ENCODE assay signal across 23 mouse cellular contexts in genomic region chr14:12730979-12731378, GRCm38 (mm10).
A peak's percentile ranks its signal among the peaks of the same experiment; 100 is the strongest.
DNase-seq lines count a peak whose midpoint lies in the region; ATAC-seq lines count a peak whose summit lies in the region.
"Had no signal": no experiment of that assay in that cellular context is flagged by ENCODE, and none has a peak within 500 bp of the region (broad histone marks: within the 10 kb centered on the region; RNA-seq: fewer than 3 reads in every experiment).

No protein-coding gene starts in this region.

- no peaks in the 10 kb centered on the region for H3K27me3 ChIP-seq in intestine, embryonic 16.5 days (replicated peaks; ENCODE audit: control insufficient read depth, insufficient read depth, low read length)
- H3K27me3 ChIP-seq in midbrain, embryonic 15.5 days (replicated peaks), result no peaks in the 10 kb centered on the region
- H3K27me3 ChIP-seq: CH12.LX; embryonic facial prominence, embryonic 12.5 days; forebrain, embryonic 13.5 days; forebrain, embryonic 15.5 days; Patski had no signal

- H3K4me1 ChIP-seq in intestine, embryonic 16.5 days (ENCODE audit: control insufficient read depth, insufficient read depth, low read length), result no peaks in the 10 kb centered on the region
- no peaks in the 10 kb centered on the region for H3K4me1 ChIP-seq in midbrain, embryonic 15.5 days
- H3K4me1 ChIP-seq: embryonic facial prominence, embryonic 10.5 days; embryonic facial prominence, embryonic 12.5 days; forebrain, embryonic 13.5 days; forebrain, embryonic 15.5 days had no signal

- no peaks in the 10 kb centered on the region for H3K36me3 ChIP-seq in intestine, embryonic 16.5 days (ENCODE audit: control insufficient read depth, insufficient read depth, low read length)
- no peaks in the 10 kb centered on the region for H3K36me3 ChIP-seq in midbrain, embryonic 15.5 days (replicated peaks)
- H3K36me3 ChIP-seq: embryonic facial prominence, embryonic 10.5 days; embryonic facial prominence, embryonic 12.5 days; forebrain, embryonic 15.5 days; G1E had no signal

- H3K9me3 ChIP-seq in intestine, embryonic 16.5 days (ENCODE audit: control insufficient read depth, low read length), result no peaks in the 10 kb centered on the region
- H3K9me3 ChIP-seq in midbrain, embryonic 15.5 days, result no peaks in the 10 kb centered on the region
- H3K9me3 ChIP-seq: embryonic facial prominence, embryonic 10.5 days; embryonic facial prominence, embryonic 12.5 days; forebrain, embryonic 13.5 days; forebrain, embryonic 15.5 days; G1E had no signal

- no peak overlapping the region for H3K27ac ChIP-seq in intestine, embryonic 16.5 days (ENCODE audit: low read length)
- no peak overlapping the region for H3K27ac ChIP-seq in midbrain, embryonic 15.5 days
- H3K27ac ChIP-seq: embryonic facial prominence, embryonic 10.5 days; embryonic facial prominence, embryonic 12.5 days; forebrain, embryonic 13.5 days; forebrain, embryonic 15.5 days had no signal

- 76% methylated on average over 2 of the region's 2 CpGs for WGBS in intestine, embryonic 16.5 days
- WGBS in midbrain, embryonic 15.5 days, result 69% methylated on average over 2 of the region's 2 CpGs

- H3K9ac ChIP-seq in intestine, embryonic 16.5 days (ENCODE audit: low read depth, low read length), result no peak overlapping the region
- H3K9ac ChIP-seq in midbrain, embryonic 15.5 days, result no peak overlapping the region
- H3K9ac ChIP-seq: embryonic facial prominence, embryonic 12.5 days; forebrain, embryonic 13.5 days; forebrain, embryonic 15.5 days; forebrain, postnatal 0 days had no signal

- H3K4me2 ChIP-seq in intestine, embryonic 16.5 days (ENCODE audit: low read depth, low read length), result no peak overlapping the region
- no peak overlapping the region for H3K4me2 ChIP-seq in midbrain, embryonic 15.5 days
- H3K4me2 ChIP-seq: embryonic facial prominence, embryonic 12.5 days; forebrain, embryonic 13.5 days; forebrain, embryonic 15.5 days had no signal

- peak; percentile 77 for ATAC-seq in intestine, embryonic 16.5 days
- ATAC-seq in midbrain, embryonic 15.5 days (replicated peaks), result no peak
- ATAC-seq: CD4-positive, CD25-positive, alpha-beta regulatory T cell, adult 4 months; forebrain, embryonic 13.5 days; forebrain, embryonic 15.5 days; forebrain, postnatal 0 days; Patski had no signal

- DNase-seq in R1 (ENCODE audit: low read depth, low spot score), result peak; percentile 19
- peak; percentile 1 for DNase-seq in yolk sac, embryonic 10.5 days (ENCODE audit: low spot score)
- DNase-seq in adrenal gland, adult 8-10 months, result no peak
- DNase-seq: adrenal gland, adult 2 months; adrenal gland, postnatal 14 days; adrenal gland, postnatal 36 days; B cell, adult 2 months; cerebellum, adult 11-12 months; cerebellum, adult 2 months; cerebellum, adult 9-10 months; cerebellum, postnatal 10 days; cerebellum, postnatal 25 days; forebrain, postnatal 0 days had no signal

- H3K4me3 ChIP-seq in intestine, embryonic 16.5 days (ENCODE audit: low read length), result no peak overlapping the region
- no peak overlapping the region for H3K4me3 ChIP-seq in midbrain, embryonic 15.5 days
- H3K4me3 ChIP-seq: embryonic facial prominence, embryonic 10.5 days; embryonic facial prominence, embryonic 12.5 days; forebrain, embryonic 13.5 days; forebrain, embryonic 15.5 days had no signal
